ENCODE assay signal across 8 mouse cellular contexts in the genomic region with DNA sequence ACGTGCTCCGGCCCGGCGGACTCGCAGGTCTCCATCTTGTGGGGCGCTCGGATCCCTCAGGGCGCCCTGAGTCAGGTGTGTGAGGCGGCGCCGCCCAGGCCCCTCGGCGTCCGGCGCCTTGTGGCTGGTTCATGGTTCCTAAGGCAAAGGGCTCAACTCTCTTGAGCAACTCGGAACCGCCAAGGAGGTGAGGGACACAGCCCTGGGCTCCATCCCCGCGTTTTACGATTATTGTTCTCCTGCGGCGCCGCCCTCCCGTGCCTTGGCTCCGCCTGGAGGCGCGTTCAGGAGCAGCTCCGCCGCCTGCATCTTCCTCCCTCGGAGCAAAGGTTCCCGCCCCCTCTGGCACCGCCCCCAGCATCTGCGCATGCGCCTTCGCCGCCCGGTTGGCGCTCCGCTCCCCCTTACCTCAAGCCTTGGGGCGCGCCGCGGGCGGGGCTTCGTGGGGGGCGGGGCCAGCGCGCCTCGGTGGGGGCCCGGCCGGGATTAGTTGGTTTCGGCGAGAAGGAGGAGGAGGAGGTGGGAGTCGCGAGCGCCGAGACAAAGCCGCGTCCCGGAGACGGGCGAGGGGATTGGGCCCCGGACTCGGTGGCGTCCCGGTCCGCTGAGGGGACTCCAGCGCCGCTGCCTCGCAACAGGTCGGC. TPM values are rescaled to one million over a fixed set of nuclear protein-coding genes. Genes with fewer than 3 reads are reported as not detected.
DNase-seq lines count a peak whose midpoint lies in the region; ATAC-seq lines count a peak whose summit lies in the region.

A gene (plus strand): TSS at position 489 of the 644 bp plus-strand sequence.

- H3K36me3 ChIP-seq in hindbrain, embryonic 13.5 days = no peaks in the 10 kb centered on the region

- no peaks in the 10 kb centered on the region for H3K27me3 ChIP-seq in hindbrain, embryonic 13.5 days

- H3K9me3 ChIP-seq in hindbrain, embryonic 13.5 days = no peaks in the 10 kb centered on the region

- ATAC-seq in hindbrain, embryonic 13.5 days (ENCODE audit: low FRiP score) = peak; percentile 96

- WGBS in hindbrain, embryonic 13.5 days = under 1% methylated on average over 67 of the region's 71 CpGs

- H3K27ac ChIP-seq in hindbrain, embryonic 13.5 days = peak within 1 kb of the TSS; percentile 98

- peaks cover 33% of the 10 kb centered on the region for H3K4me1 ChIP-seq in hindbrain, embryonic 13.5 days (replicated peaks)

- peak within 1 kb of the TSS; percentile 87 for H3K9ac ChIP-seq in hindbrain, embryonic 13.5 days

- peak within 1 kb of the TSS; percentile 73 for H3K4me2 ChIP-seq in hindbrain, embryonic 13.5 days

- peak within 1 kb of the TSS; percentile 87 for H3K4me3 ChIP-seq in hindbrain, embryonic 13.5 days

- peak; percentile 99 for DNase-seq in NIH3T3 (ENCODE audit: low read depth)
- DNase-seq in cerebellum, postnatal 10 days = peak; percentile 100
- peak; percentile 95 to 98 for DNase-seq in frontal cortex, postnatal 14 days (ENCODE audit: low spot score in 2 of 2)
- DNase-seq in layer of hippocampus, postnatal 25 days (ENCODE audit: extremely low spot score in 1 of 2, low spot score in 1 of 2) = peak; percentile 99 to 100
- peak; percentile 98 for DNase-seq in lung, postnatal 25 days (ENCODE audit: low spot score)
- peak; percentile 99 for DNase-seq in retina, embryonic 14.5 days (ENCODE audit: low spot score)
- DNase-seq in thymus, postnatal 4 days = peak; percentile 100

RNA-seq across cellular contexts. Expression of the gene that starts here (rescaled TPM):
- polyA plus RNA-seq in hindbrain, embryonic 13.5 days (2015; fragmentation: Nextera tagmentation; extraction: Ambion mirVana) = 20.5 and 21.7 TPM in 2 replicates
- total RNA-seq in layer of hippocampus, postnatal 25 days (2021) = 10 to 100 TPM; 26.0 to 29.3 TPM

Comparison
In these comparisons a context has a peak if more than half of its experiments do, and no peak if none do; other contexts are left out.
1. Peak in every context shown above with its lines: DNase-seq, ATAC-seq, H3K4me3 ChIP-seq and H3K27ac ChIP-seq.